Mouse (Mus musculus) ES-E14 (cell line): ENCODE results near the gene Hes6.

ENCODE experiments used
- CHD2 ChIP-seq: IDR thresholded peaks from 2 replicates; pipeline ENCODE4 v1.6.1; 2014; ENCODE audit warnings: mild to moderate bottlenecking, low read depth, low read length, inconsistent platforms
- HCFC1 ChIP-seq: IDR thresholded peaks from 2 replicates; pipeline ENCODE4 v1.6.1; 2012; ENCODE audit warnings: low read length, inconsistent platforms, borderline replicate concordance; ENCODE audit not compliant: insufficient read depth
- MAFK ChIP-seq: IDR thresholded peaks from 2 replicates; pipeline ENCODE4 v1.6.1; 2014; ENCODE audit warnings: mild to moderate bottlenecking, low read depth, low read length, inconsistent platforms; ENCODE audit not compliant: insufficient read depth
- ZC3H11A ChIP-seq: IDR thresholded peaks from 2 replicates; pipeline ENCODE4 v1.6.1; 2012; ENCODE audit warnings: low read depth, mild to moderate bottlenecking, inconsistent platforms, low read length, borderline replicate concordance

- TF ChIP-seq HCFC1 (no peak), ZC3H11A (no peak), CHD2 (no peak), MAFK (no peak)
Measured at GRCm38 (mm10) chr1:91435606-91436130, 21.8 kb upstream of the Hes6 start.
